Mouse (Mus musculus) cerebellum, adult 8-10 months (tissue): Measurements from ENCODE around the gene Fkrp.

Experiments used
- DNase-seq: peaks from one replicate; pipeline ENCODE4 v3.0.0; 2022

The Fkrp gene

DNA sequence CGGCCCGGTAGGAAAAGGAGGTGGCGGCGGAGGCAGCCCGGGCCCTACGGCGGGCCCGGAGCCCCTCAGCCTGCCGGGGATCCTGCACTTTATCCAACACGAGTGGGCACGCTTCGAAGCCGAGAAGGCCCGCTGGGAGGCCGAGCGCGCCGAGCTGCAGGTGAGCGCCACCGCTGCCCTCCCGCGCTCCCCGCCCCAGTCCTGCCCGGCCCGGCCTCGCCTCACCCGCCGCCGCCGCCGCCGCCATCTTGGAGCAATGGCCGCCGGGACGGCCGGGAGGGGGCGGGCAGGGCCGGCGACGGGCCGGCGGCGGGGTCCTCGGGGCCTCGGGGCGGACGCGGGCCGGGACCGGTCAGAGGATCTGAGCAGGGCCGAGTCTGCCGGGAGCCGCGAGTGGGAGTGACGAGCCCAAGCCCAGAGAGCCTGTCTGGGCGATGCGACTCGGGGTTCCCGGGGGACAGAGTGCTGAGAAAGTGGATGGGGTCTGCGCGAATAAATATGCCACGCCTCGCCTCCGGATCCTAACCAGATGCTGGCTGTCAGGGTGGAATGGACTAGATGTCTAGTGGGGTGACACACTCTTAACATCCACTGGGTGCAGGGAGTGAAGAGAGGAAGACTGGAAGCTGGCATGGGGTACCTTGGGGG lies at the start of gene Fkrp:
Gene Fkrp (minus strand): TSS at position 258 of the 648 bp plus-strand sequence.
- DNase-seq, result peak; percentile 60

DNA sequence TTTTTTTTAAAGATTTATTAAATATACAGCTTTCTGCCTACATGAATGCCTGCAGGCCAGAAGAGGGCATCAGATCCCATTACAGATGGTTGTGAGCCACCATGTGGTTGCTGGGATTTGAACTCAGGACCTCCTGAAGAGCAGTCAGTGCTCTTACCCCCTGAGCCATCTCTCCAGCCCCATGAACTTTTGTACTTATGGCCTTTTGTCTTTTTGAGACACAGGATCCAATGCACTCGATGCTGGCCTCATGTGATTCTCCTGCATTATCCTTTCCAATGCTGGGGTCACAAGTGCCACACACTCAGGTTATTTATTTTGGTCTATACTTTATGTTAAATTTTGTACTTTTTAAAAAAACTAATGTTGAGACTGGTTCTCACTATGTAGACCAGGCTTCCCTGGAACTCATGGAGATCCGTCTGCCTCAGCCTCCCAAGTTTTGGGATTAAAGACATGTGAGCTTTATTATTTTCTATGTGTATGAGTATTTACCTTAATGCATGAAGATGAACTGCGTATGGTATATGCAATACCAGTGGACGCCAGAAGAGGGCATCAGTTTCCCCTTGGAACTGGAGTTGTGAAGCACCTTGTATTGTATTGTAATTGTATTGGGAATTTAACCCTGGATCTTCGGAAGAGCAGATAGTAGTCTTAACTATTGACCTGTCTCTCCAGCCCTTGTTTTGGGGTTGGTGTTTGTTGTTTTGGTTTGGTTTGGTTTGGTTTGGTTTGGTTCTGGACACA lies 43.5 kb upstream of the Fkrp start:
- peak; percentile 69 for DNase-seq

DNA sequence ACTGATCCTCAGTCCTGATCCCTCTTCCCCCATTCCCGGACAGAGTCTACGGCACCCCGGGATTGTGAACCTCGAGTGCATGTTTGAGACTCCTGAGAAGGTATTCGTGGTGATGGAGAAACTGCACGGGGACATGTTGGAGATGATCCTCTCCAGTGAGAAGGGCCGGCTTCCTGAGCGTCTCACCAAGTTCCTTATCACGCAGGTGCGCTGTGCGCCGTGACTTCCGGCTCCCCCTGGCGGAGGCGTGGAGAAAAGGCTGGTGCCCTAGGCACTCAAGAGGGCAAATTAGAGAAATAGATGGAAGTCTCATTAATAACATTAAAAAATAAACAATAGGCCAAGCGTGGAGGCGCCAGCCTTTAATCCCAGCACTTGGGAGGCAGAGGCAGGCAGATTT lies 41.8 kb upstream of the Fkrp start:
- DNase-seq, result peak; percentile 56

DNA sequence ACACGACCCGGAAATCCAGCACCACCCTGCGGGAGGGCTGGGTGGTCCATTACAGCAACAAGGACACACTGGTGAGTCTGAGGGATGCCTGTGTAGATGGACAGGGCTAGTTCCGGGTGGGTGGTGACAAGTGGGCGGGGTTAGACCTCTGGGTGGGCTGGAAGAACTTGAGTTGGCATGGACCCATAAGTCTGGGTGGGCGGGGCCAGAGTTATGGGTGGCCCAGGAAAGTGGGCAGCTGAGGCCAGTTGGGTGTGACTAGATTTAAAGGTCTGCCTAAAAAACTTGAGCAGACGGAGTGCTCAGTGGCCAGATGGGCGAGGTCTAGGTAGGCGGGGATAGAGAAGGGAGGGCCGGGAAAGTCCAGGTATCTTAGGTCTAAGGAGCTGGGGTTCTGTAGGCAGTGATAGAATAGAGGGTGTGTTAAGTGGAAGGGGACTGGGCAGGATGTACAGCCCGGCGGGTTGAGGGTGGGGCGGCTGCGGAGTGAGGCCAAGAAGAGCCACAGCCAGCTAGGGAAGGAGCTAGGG lies 36.8 kb upstream of the Fkrp start:
- no peak for DNase-seq

DNA sequence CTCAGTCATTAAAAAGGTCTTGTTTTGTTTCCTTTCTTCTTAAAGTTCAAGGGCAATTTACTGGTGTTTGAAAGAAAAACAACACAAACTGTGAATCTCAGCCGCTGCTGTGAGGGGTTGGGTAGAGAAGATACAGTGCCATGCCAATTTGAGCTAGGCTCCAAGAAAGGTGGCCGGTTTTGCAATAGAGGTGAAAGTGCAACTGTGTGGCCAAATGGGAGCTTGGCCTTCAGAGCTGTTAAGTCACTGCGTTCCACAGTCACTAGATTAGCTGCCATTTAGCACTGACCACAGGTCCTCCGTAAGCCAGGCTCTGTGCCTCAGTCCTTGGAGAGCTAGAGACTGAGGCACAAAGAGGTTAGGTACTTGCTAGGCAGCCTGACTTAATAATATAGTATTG lies 35.1 kb upstream of the Fkrp start:
- DNase-seq, result no peak

DNA sequence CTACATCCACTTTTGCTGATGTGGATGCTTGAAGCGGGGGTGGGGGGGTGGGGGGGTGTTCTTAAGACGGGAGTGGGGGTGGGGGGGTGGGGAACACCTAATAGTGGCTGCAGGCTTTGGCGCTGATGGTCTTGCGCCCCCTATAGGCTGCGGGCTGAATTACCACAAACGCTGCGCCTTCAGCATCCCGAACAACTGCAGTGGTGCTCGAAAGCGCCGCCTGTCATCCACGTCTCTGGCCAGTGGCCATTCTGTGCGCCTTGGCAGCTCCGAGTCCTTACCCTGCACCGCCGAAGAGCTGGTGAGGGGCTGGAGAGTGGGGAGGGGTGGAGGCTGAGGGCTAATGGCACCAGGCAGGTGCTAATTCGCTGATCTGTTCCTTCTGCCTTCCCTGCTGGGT lies 32.0 kb upstream of the Fkrp start:
- peak; percentile 77 for DNase-seq

DNA sequence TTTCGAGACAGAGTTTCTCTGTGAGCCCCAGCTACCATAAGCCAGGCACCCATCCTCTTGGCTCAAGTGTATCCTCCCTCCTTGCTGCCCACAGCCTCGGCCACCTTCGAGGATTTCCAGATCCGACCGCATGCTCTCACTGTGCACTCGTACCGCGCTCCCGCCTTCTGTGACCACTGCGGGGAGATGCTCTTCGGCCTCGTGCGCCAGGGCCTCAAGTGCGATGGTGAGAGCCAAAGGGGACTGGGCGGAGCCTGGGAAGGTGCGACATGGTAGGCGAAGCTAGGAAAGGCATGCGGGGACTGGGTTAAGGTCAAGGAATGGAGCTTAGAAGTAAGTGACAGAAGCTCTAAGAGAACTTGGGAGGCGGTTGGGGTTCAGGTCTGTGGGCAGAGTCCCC lies 31.0 kb upstream of the Fkrp start:
- DNase-seq, result no peak

DNA sequence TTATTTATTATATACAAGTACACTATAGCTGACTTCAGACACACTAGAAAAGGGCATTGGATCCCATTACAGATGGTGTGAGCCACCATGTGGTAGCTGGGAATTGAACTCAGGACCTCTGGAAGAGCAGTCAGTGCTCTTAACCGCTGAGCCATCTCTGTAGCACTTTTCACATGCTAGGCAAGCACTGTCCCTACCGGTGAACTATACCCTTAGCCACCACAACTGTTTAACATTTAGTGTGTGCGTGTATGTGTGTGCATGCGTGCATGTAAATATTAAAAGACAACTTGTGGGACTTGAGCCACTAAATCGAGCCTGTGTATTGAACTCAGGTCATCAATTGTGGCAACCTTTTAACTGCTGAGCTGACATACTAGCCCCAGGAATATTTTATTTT lies 30.2 kb upstream of the Fkrp start:
- no peak for DNase-seq

DNA sequence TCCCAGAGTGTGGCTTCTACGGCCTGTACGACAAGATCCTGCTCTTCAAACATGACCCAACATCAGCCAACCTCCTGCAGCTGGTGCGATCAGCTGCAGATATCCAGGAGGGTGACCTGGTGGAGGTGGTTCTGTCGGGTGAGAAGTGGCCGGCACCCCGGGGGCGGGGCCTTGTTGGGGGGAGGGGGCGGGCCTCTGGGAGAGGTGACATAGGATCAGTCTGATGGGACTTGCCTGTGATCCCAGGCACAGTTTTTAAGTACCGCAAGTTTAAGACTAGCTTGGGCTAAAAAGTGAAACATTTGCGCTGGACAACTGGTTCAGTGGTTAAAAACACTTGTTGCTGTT lies 29.3 kb upstream of the Fkrp start:
- DNase-seq, result no peak

DNA sequence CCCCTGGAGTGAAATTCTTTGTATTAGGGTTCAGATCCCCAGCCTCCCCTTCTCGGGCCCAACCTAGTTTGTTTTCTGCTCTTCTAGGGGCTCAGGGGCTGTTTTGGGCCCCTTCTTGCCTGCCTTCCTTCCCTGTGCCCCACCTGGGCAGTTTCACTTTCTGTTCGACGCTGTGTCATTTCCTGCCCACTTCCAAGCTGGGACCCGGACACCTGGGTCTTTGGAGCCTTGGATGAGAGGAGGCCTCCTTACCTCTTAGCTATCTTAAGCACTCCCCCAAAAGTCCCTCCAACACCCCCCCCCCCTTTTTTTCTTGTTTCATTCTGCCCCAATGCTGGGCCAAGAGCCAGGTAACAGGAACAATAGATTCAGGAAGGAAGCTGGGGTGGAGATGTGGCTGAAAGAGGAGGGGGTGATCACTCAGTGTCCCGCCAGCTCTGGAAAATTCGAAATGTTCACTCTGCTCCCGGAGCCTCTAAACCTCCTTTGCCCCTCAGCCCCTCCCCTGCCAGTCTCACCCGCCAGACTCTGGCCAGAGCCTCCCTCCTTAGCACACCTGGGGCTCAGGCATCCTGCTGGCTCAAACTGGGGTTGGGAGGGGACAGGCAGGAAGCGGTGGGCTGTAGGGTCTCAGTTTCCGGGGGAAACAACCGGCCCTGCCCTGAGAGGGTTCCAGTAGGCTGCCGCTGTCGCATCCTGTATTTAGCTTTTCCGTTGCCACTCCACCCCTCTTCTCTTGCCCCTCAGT lies 28.7 kb upstream of the Fkrp start:
- DNase-seq, result no peak

DNA sequence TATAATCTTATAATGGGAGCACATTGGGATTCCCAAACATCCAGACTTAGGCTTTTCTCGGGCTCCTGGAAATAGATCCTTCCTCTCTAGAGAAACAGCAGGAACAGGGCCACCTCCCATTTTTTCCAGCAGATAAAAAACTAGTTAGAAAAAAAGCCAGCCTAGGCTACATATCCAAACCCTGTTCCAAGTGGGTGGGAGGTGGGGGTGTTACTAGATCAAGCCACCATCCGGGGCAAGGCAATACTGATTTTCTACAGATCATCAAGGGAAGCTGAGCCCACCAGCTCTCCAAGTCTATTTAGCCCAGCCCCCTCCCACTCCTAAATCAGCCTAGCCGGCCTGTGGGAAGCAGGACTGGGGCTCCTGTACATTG lies 28.2 kb upstream of the Fkrp start:
- no peak for DNase-seq

DNA sequence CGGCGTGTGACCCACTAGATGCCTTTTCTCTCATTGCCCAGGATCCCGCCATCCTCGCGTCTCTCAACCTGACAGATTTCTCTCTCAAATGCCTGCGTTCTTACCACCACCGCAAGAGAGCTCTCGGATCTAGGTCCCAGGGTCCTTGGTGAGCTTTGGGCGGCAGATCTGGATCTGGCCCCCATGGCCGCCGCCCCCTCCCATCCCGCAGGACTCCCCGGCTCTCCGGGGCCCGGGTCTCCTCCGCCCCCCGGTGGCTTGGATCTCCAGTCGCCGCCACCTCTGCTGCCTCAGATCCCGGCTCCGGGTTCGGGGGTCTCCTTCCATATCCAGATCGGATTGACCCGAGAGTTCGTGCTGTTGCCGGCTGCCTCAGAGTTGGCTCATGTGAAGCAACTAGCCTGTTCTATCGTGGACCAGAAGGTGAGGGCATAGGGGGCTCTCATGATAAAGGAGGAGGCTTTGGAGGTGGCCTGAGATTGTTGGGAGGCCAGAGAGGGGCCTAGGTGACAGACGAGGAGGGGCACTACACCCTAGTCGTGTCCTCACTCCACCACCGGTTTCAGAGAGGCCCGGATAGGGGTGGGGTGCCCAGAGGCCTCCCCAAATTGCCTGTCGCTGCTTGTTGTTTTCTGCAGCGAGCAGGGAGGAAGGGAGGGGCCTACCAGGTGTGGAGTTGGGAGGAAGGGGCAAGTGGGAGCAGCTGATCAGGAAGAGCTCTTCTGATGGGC lies 27.1 kb upstream of the Fkrp start:
- no peak for DNase-seq

DNA sequence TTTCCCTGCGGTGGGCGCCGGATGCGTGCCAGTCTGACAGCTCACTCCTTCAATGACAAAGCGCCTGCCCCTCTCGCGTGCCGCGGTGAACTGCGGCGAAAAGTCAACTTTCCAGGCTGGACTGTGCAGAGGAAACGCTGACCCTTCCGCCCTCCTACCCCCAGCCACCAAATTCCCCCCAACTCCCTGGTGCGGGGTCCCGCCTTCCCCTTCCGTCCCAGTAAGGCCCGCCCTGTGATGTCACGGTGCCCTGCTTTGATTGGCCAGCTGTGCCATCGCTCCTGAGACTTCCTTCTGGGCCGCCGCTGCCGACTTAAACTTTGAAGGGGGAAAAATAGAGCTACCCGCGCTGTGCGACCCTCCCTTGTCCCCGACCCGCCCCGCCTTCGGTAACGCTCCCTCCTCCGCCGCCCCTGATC lies 26.1 kb upstream of the Fkrp start, which contains the start of gene Prkd2:
Gene Prkd2 (plus strand): TSS at position 258 of the 419 bp plus-strand sequence.
- peak; percentile 85 for DNase-seq

DNA sequence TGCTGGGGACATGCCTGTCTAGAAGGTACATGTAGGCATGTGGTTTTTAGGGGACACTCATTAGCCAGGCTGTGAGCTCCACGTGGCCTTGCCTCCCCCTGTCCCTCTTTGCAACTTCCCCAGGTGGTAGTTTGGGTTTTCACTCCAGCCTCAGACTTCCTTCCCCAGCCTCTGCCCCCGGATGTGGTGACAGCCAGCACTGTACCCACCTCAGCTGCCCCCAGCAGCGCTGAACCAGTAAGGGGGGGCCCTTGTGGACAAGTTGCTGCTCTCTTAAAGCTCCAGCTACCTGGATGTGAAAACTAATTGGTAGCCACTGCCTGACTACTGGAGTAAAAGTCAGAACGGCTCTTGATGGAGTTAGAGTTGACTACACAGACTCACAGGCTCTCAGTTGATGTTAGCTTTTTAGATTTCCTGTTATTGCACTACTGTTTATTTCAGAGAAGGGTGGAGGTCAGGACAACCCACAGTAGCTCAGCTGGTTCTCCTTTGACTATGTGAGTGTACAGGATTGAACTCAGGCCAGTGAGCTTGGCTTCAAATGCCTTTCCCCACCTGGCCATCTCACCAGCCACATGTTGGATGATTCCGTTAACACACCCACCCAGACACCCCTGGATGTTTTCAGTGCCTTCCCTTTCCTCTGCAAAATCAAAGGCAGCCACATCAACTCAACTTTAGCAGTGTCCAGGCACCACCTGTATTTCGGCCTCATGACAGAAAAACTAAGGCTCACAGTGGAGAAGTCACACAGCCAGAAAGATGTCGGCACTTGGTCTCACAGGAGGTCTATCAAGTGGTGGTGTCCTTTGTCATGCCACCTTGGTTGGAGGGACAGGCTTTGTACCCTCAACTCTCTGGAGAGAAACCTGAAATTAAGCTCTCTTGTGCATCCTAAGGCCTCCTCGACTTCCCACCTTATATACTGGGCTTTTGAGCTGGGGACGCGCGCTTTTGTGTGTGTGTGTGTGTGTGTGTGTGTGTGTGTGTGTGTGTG lies 25.3 kb upstream of the Fkrp start:
- no peak for DNase-seq

DNA sequence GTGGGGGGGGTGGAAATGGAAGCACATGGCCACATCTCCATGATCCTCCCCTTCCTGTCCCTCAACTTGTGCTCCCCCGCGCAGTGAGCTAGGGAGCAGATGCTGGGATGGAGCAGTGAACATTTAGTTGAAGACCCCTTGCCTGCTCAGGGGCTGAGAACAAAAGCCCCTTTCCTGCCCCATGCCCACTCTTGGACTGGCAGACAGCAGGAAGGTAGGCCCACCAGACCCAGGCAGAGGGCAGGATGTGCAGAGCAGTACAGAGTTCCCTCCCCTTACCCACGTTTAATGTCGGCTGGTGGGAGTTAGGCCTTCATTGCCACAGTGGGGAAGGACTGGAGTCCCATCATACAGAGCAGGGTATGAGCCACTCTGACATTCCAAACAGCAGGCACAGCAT lies 24.5 kb upstream of the Fkrp start:
- DNase-seq, result no peak

DNA sequence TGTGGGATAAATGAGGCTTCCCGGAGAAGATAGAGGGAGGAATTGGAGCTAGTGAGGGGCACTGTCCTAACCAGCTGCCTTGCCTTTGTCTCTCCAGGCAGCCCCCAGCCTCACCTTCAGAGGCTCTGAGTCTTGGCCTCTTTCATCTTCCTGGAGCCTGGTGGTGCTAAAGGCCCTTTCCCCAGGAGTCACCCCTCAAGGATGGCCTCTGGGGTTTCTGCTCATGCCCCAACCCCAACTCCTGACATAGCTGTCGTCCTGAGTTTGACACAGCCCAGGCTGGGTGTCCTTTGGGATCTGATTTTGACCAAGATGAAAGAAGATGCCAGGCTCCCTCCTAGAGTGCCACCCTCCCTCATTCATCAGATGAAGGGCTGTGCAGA lies 23.6 kb upstream of the Fkrp start:
- no peak for DNase-seq

DNA sequence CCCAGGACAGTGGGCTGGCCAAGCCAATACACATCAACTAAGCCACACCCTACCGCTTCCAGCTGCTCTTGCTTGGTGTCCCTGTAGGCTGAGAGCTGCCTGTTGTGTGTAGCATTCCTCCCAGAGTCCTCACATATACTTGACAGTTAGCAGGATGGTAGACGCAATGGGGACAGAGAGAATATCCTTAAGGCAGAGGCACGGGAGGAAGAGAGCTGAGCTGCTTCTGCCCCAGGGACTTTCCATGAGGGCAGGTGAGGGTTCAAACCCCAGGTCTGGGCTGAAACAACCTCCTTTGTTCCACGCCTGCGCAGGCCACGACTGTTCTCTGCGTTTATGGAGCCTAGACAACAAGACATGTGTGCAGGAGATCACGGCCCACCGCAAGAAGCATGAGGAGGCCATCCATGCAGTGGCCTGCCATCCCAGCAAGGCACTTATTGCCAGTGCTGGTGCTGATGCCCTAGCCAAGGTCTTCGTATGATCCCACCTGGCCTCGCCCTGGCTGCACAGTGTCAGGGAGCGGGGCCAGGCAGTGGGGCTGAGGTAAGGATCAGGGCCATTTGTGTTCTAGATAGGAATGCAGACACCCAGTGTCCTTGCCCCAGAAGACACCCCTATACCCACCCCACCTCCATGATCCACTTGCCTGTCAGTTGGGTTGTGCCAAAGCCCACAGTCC lies 23.0 kb upstream of the Fkrp start:
- no peak for DNase-seq

DNA sequence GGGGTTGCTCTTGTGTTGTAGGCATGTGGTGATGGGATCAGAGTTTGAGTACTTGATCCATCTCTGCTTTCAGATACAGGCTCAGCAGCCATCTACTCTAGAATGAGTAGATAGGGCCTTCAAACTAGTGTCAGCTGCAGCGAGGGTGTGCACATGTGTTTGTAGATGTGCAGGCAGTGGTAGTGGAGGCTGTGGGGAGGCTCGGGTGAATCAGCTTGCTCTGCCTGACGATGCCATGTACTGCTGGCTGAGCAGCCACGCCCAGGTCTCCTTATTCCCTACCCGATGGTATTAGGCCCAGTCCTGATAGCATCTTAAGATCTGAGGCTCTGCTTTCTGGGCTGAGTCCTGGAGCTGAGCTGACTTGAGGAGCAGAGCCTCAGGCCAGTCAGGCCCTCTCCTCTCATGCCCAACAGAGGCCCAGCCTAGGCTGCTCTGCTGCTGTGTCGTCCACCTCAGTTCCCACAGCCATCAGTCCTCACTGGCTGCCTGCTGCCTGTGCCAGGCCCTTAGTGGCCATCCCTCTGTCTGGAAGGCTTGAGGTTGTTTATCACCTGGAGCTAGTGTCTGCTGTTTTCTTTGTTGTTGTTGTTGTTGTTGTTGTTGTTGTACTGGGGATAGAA lies 22.4 kb upstream of the Fkrp start:
- no peak for DNase-seq

DNA sequence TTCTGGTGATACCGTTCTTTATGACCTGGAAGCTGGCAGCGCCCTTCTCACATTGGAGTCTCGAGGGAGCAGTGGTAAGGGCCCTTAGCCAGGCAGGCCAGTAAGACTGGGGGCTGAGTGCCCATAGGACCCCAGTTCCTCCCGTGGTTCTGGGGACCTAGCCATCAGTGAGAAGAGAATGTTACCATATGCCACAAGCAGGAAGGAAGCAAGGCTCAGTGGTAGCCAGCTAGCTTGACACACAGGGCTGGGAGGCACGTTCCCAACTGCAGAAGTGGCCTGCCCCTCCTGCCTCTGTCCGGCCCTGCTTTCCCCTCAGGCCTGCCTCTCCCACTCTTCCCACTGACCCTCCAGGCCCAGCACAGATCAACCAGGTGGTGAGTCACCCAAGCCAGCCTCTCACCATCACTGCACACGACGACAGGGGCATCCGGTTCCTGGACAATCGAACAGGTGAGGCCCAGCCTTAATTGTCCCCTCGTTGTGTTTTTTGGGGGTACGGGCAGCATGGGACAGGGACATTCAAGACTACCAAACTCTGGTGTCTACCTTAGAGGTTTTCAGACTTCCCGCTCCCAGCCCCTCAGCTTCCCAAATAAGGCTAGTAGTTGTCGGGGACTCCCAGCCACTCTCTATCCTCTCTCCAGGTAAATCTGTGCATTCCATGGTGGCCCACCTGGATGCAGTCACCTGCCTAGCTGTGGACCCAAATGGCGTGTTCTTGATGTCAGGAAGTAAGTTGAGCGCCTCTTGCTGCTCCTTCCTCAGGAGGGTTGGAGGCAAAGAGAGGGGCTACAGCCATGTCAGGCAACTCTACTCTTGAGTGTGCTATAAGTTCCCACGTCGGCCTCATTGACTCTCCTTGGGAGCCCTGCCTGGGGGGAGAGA lies 21.6 kb upstream of the Fkrp start:
- no peak for DNase-seq

DNA sequence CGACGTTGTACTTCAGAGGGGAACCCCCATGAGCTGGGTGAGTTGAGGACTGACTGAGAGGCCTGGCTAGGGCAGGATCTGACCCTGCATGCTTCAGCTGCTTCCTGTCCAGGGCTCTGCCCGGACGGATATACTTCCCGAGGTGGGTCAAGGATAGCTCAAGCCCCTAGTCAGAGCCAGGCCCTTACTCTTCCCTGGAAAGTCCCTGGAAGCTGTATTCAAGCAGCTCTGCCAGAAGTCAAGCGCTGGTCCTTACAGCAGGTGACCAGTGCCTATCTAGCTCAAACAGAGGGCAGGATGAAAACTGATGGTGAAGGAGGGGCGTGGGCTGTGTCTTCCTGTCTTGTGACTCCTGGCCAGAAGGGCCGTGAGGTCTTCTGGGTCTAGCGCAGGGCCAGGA lies 13.9 kb upstream of the Fkrp start:
- DNase-seq, result no peak
